Mouse (Mus musculus): ENCODE measurements around the gene Strc.
"Not testable (repeated sequence)": the region's sequence is repeated elsewhere in the genome, so short reads cannot be mapped to it uniquely, and the experiment has no call there.

Strc gene

GRCm38 (mm10) chr2:121386961-121387575, at the start of gene Strc:
TSS of gene Strc (minus strand) at chr2:121387168.
- not testable (repeated sequence) for DNase-seq (ENCODE audit: low read depth)

GRCm38 (mm10) chr2:121434854-121435253, 47.9 kb upstream of the Strc start:
- no peak for DNase-seq (ENCODE audit: low read depth)

GRCm38 (mm10) chr2:121425890-121426289, 38.9 kb upstream of the Strc start:
- no peak for DNase-seq (ENCODE audit: low read depth)

GRCm38 (mm10) chr2:121423166-121423565, 36.2 kb upstream of the Strc start:
- DNase-seq (ENCODE audit: low read depth) = no peak

GRCm38 (mm10) chr2:121418476-121418875, 31.5 kb upstream of the Strc start:
- no peak for DNase-seq (ENCODE audit: low read depth)

- no peak for DNase-seq (ENCODE audit: low read depth)
Measured at GRCm38 (mm10) chr2:121416356-121416755, 29.4 kb upstream of the Strc start.

GRCm38 (mm10) chr2:121415591-121415990, 28.6 kb upstream of the Strc start:
- no peak for DNase-seq (ENCODE audit: low read depth)

- DNase-seq (ENCODE audit: low read depth) = no peak
Measured at GRCm38 (mm10) chr2:121415103-121415502, 28.1 kb upstream of the Strc start.

GRCm38 (mm10) chr2:121414139-121414685, 27.2 kb upstream of the Strc start:
- no peak for DNase-seq (ENCODE audit: low read depth)

GRCm38 (mm10) chr2:121413387-121414042, 26.5 kb upstream of the Strc start, which contains the start of the genes Pdia3 and Catsper2:
TSS of gene Pdia3 (plus strand) at chr2:121413775.
TSS of gene Catsper2 (minus strand) at chr2:121413792.
- DNase-seq (ENCODE audit: low read depth) = peak; percentile 84

- DNase-seq (ENCODE audit: low read depth) = no peak
Measured at GRCm38 (mm10) chr2:121412843-121413386, 25.9 kb upstream of the Strc start.

GRCm38 (mm10) chr2:121408160-121408559, 21.2 kb upstream of the Strc start:
- no peak for DNase-seq (ENCODE audit: low read depth)

- DNase-seq (ENCODE audit: low read depth) = no peak
Measured at GRCm38 (mm10) chr2:121403296-121403695, 16.3 kb upstream of the Strc start.

GRCm38 (mm10) chr2:121396624-121397023, 9.7 kb upstream of the Strc start:
- peak; percentile 34 for DNase-seq (ENCODE audit: low read depth)

- no peak for DNase-seq (ENCODE audit: low read depth)
Measured at GRCm38 (mm10) chr2:121374766-121375165, 12.2 kb downstream of the Strc start.

- DNase-seq (ENCODE audit: low read depth) = no peak
Measured at GRCm38 (mm10) chr2:121372266-121372665, 14.7 kb downstream of the Strc start.

GRCm38 (mm10) chr2:121370921-121371320, 16.0 kb downstream of the Strc start:
- no peak for DNase-seq (ENCODE audit: low read depth)

- DNase-seq (ENCODE audit: low read depth) = peak; percentile 14
Measured at GRCm38 (mm10) chr2:121368831-121369230, 18.1 kb downstream of the Strc start.

- no peak for DNase-seq (ENCODE audit: low read depth)
Measured at GRCm38 (mm10) chr2:121363656-121364055, 23.3 kb downstream of the Strc start.

- DNase-seq (ENCODE audit: low read depth) = no peak
Measured at GRCm38 (mm10) chr2:121359461-121359860, 27.5 kb downstream of the Strc start.

- no peak for DNase-seq (ENCODE audit: low read depth)
Measured at GRCm38 (mm10) chr2:121358381-121358780, 28.6 kb downstream of the Strc start.

GRCm38 (mm10) chr2:121357961-121358360, 29.0 kb downstream of the Strc start:
- DNase-seq (ENCODE audit: low read depth) = no peak

- no peak for DNase-seq (ENCODE audit: low read depth)
Measured at GRCm38 (mm10) chr2:121357494-121357893, 29.5 kb downstream of the Strc start, which contains the start of gene Ckmt1. TSS of gene Ckmt1 (plus strand) at chr2:121357714.
